Mouse (Mus musculus) liver (tissue): ENCODE data around the gene Lipf.

Source experiments
- DNase-seq: peaks from one replicate; pipeline ENCODE4 v3.0.0-alpha.2; 2020; ENCODE audit warnings: mixed read lengths

The Lipf gene

GRCm38 (mm10) chr19:33960887-33961286 lies at the start of gene Lipf:
Gene Lipf, plus strand, starts transcription at chr19:33961187.
- no peak for DNase-seq

- DNase-seq, result no peak
Observed at GRCm38 (mm10) chr19:33924099-33924498, 36.9 kb upstream of the Lipf start.

DNA sequence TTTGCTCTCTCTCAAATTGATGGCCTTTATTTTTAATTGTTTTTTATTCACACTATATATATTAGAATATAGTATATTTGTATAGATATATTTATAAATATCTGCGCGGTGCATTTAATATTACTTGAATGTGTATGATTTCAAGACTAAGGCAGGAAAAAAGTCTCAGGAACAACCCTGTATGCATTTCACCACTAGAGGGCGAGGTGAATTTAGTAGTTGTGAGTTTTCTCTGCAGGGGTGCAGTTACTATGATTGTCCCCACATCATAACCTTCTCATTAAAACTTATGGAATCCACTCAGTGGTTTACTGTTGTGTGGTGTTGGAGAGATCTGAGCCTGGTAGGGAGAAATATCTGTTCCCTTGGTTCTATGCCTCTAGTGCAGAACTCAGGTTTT lies 18.0 kb downstream of the Lipf start:
- DNase-seq, result no peak

GRCm38 (mm10) chr19:33983043-33983442 lies 22.1 kb downstream of the Lipf start:
- DNase-seq, result no peak

DNA sequence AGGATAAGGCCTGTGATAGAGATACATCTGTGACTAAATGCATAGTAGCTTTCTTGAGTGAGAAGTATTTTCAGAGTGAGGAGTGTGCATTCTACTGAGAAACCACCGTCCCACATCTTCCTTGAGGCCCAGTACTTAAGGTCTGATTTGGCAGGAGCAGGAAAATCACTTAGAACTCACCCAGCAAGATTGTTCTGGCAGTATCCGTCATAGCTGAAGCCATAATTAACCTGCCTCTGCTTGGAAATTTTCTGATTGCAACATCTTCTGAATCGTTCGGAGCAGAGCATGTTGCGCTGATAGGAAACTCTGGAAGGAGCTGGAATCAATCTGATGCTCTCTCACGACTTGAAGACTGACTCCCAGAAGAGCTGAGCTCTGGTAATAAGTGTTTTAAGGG lies 47.0 kb downstream of the Lipf start, which contains the start of gene Lipk:
Gene Lipk (plus strand): TSS at position 289 of the 400 bp plus-strand sequence.
- DNase-seq, result no peak

DNA sequence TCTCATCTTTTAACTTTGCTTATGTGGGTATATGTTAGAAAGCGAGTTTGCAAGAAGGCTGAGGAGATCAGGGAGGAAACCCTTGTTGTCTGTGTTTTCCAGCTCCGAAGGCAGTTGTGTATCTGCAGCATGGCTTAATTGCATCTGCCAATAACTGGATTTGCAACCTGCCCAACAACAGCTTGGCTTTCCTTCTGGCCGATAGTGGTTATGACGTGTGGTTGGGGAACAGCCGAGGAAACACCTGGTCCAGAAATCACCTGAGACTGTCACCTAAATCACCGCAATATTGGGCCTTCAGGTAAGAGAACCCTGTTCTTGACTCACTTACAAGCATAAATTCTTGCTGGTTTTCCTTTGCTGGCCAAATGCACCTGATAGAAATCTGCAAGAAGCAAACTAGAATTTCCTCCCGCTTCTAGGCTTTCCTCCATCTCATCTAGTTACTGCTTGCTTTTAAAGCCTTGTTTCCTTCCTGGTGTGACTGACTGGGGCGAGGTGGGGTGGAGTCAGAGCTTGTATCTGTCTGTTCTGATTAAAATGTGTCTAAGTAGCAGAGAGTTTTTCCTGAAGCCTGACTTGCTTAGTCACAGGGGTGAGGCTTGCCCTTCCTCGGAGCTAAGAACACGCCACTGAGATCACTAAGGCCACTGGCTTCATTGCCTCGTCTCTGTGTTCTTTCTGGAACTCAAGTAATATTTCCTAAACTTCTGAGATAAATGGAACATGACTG lies 60.6 kb downstream of the Lipf start:
- no peak for DNase-seq

GRCm38 (mm10) chr19:34022759-34023158 lies 61.8 kb downstream of the Lipf start:
- DNase-seq, result no peak
